Mouse (Mus musculus): ENCODE data around the gene Tmem50a. TPM values are rescaled to one million over a fixed set of nuclear protein-coding genes. Genes with fewer than 3 reads are reported as not detected.
A peak's percentile ranks its signal among the peaks of the same experiment; 100 is the strongest.

The Tmem50a gene
- total and polyA plus RNA-seq, 2 experiments from 2014 or later = 165 to 248 TPM

GRCm38 (mm10) chr4:134946024-134946744 is 31.4 kb upstream of the Tmem50a start:
- Histone ChIP-seq H3K36me3 (ENCODE audit: insufficient read depth) (no peaks in the 10 kb centered on the region), H3K9ac (no peak overlapping the region), H3K4me3 (ENCODE audit: low read depth, low read length) (peak overlapping the region; percentile 16; the same call in 1 of the 2 replicates), H3K27ac (ENCODE audit: low read depth, low read length) (no peak overlapping the region), H3K4me1 (ENCODE audit: insufficient read depth) (peaks cover 4% of the 10 kb centered on the region), H3K27me3 (ENCODE audit: insufficient read depth, low read length) (no peaks in the 10 kb centered on the region; the same call in 1 of the 2 replicates), H3K9me3 (ENCODE audit: low read length) (no peaks in the 10 kb centered on the region), H3K4me2 (ENCODE audit: low read depth) (peak overlapping the region; percentile 43)
- ATAC-seq = peak; percentile 72
- TF ChIP-seq CTCF (IDR thresholded peaks at IDR 0.05; ENCODE audit: low read depth) = peak; percentile 97
- peak; percentile 88 for DNase-seq
- WGBS = 8% methylated on average over 17 of the region's 17 CpGs

- no peak overlapping the region for H3K4me3 ChIP-seq (ENCODE audit: low read depth, low read length)
- no peaks in the 10 kb centered on the region for H3K36me3 ChIP-seq (ENCODE audit: insufficient read depth)
- peak; percentile 41 for DNase-seq
- no peaks in the 10 kb centered on the region; the same call in 1 of the 2 replicates for H3K27me3 ChIP-seq (ENCODE audit: insufficient read depth, low read length)
- no peak overlapping the region for H3K4me2 ChIP-seq (ENCODE audit: low read depth)
- peak; percentile 76 for ATAC-seq
- WGBS = 40% methylated on average over 27 of the region's 27 CpGs
- peaks cover 4% of the 10 kb centered on the region for H3K4me1 ChIP-seq (ENCODE audit: insufficient read depth)
- H3K9me3 ChIP-seq (ENCODE audit: low read length) = no peaks in the 10 kb centered on the region
- no peak overlapping the region for H3K9ac ChIP-seq
- no peak overlapping the region for H3K27ac ChIP-seq (ENCODE audit: low read depth, low read length)
- no peak for TF ChIP-seq CTCF (IDR thresholded peaks at IDR 0.05; ENCODE audit: low read depth)
These were observed 29.1 kb upstream of the Tmem50a start for GRCm38 (mm10) chr4:134943758-134944538.

- DNase-seq = no peak
- no peak overlapping the region for H3K4me3 ChIP-seq (ENCODE audit: low read depth, low read length)
- H3K4me1 ChIP-seq (ENCODE audit: insufficient read depth) = no peaks in the 10 kb centered on the region
These were observed 25.1 kb upstream of the Tmem50a start for GRCm38 (mm10) chr4:134939900-134940299.

GRCm38 (mm10) chr4:134937240-134938176 is 22.7 kb upstream of the Tmem50a start:
- 42% methylated on average over 17 of the region's 17 CpGs for WGBS
- Histone ChIP-seq H3K4me1 (ENCODE audit: insufficient read depth) (no peaks in the 10 kb centered on the region), H3K4me2 (ENCODE audit: low read depth) (no peak overlapping the region), H3K27me3 (ENCODE audit: insufficient read depth, low read length) (no peaks in the 10 kb centered on the region; the same call in 1 of the 2 replicates), H3K9me3 (ENCODE audit: low read length) (no peaks in the 10 kb centered on the region), H3K4me3 (ENCODE audit: low read depth, low read length) (no peak overlapping the region), H3K9ac (no peak overlapping the region), H3K36me3 (ENCODE audit: insufficient read depth) (peaks cover 46% of the 10 kb centered on the region), H3K27ac (ENCODE audit: low read depth, low read length) (no peak overlapping the region)
- DNase-seq (peak; percentile 41), ATAC-seq (peak; percentile 71)
- no peak for TF ChIP-seq CTCF (IDR thresholded peaks at IDR 0.05; ENCODE audit: low read depth)

More at GRCm38 (mm10) chr4:134939900-134940299, 25.1 kb upstream of the Tmem50a start:
- Histone ChIP-seq H3K27ac (ENCODE audit: low read depth, low read length) (no peak overlapping the region), H3K27me3 (ENCODE audit: insufficient read depth, low read length) (no peaks in the 10 kb centered on the region; the same call in 1 of the 2 replicates), H3K9me3 (ENCODE audit: low read length) (no peaks in the 10 kb centered on the region), H3K9ac (no peak overlapping the region), H3K36me3 (ENCODE audit: insufficient read depth) (peaks cover 27% of the 10 kb centered on the region), H3K4me2 (ENCODE audit: low read depth) (no peak overlapping the region)
- no peak for TF ChIP-seq CTCF (IDR thresholded peaks at IDR 0.05; ENCODE audit: low read depth)
- WGBS = 50% methylated on average over 9 of the region's 9 CpGs
- no peak for ATAC-seq

- DNase-seq (peak; percentile 99), ATAC-seq (peak; percentile 97)
- peak within 1 kb of the TSS; percentile 80 for H3K4me3 ChIP-seq (ENCODE audit: low read depth, low read length)
- H3K4me2 ChIP-seq (ENCODE audit: low read depth) = peak within 1 kb of the TSS; percentile 91
- TF ChIP-seq CTCF (IDR thresholded peaks at IDR 0.05; ENCODE audit: low read depth) = no peak
- no peaks in the 10 kb centered on the region for H3K27me3 ChIP-seq (ENCODE audit: insufficient read depth, low read length)
- H3K4me1 ChIP-seq (ENCODE audit: insufficient read depth) = peaks cover 11% of the 10 kb centered on the region
- H3K9ac ChIP-seq = peak within 1 kb of the TSS; percentile 75
- peaks cover 51% of the 10 kb centered on the region for H3K36me3 ChIP-seq (ENCODE audit: insufficient read depth)
- peak within 1 kb of the TSS; percentile 88 for H3K27ac ChIP-seq (ENCODE audit: low read depth, low read length)
- no peaks in the 10 kb centered on the region for H3K9me3 ChIP-seq (ENCODE audit: low read length)
- 0% methylated on average over 68 of the region's 68 CpGs for WGBS
These were observed 16.1 kb upstream of the Tmem50a start, which contains the start of gene Syf2 for GRCm38 (mm10) chr4:134930684-134931481. Gene Syf2 (plus strand): TSS chr4:134930898.

Data from forebrain, postnatal 0 days (tissue).